Mouse (Mus musculus) erythroblast, embryonic 14.5 days (primary cell): ENCODE measurements around the gene Scn5a.

ENCODE experiments used
- GATA1 ChIP-seq: IDR thresholded peaks from 2 replicates; pipeline ENCODE4 v1.6.1; 2012; ENCODE audit warnings: low read length, inconsistent platforms, mixed read lengths
- TAL1 ChIP-seq: IDR thresholded peaks from 3 replicates; pipeline ENCODE4 v1.6.1; 2012; ENCODE audit warnings: low read length, inconsistent platforms, mixed read lengths

- TF ChIP-seq TAL1 (no peak), GATA1 (no peak)
These were observed 17.1 kb downstream of the Scn5a start for GRCm38 (mm10) chr9:119561746-119562145.
